Mouse (Mus musculus): ENCODE measurements around the gene Lrrc49. TPM values are rescaled to one million over a fixed set of nuclear protein-coding genes. Genes with fewer than 3 reads are reported as not detected.

Gene Lrrc49
- 0.32 to 0.42 TPM (median 0.42 TPM) in 3 of 4 replicates, not detected in the other for total RNA-seq (2023; ENCODE audit: inconsistent age)

DNA sequence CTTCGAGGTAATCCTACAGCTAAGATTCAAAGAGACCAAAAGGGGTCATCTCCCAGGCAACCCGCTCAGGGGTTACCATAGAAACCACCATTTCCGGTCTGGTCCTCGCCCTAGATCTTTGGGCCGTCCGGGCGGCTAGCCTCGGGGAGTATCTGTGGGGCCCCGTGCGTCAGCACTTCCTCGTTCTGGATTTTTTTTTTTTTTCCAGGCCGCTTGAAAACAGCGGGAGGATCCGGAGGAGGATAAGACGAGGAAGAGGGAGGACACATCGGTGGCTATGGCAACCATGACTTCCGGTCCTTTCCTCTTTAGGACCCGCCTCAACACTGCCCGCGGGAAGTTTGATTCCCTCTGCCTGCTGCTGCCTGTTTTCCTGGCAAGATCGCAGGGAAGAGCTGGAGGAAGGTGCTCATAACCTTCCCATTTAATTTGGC lies at the start of gene Lrrc49:
Gene Lrrc49, minus strand, starts transcription at position 268 of the 434 bp plus-strand sequence.

DNA sequence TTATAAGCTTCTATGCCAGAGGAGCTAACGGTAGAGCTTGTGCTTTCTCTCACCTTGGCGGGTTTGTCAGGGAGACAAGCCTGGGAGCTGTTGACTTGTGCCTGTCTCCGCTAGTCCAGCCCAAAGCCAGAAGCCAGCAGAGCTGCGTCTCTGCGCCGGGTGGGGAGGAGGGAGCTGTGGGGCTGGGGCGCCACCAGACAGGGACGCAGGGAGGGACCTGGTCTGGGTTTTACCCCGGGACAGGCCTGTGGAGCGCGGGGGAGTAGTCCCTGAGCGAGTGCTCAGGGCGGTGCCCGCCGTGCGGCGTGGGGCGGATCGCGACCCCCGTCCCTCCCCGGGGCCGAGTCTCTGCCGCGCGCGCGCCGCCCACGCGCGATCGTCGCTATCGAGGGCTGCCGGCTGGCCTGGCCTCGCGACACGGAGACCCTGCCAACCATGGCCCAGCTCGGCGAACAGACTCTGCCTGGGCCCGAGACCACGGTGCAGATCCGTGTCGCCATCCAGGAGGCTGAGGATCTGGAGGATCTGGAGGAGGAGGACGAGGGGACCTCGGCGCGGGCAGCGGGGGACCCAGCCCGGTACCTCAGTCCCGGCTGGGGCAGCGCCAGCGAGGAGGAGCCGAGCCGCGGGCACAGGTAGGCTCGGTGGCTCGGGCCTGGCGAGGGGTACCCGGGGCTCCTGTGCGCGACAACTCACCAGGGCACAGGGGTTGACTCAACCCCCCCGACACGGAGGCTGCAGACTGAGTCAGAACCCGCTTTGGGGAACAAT lies 25.0 kb upstream of the Lrrc49 start, which contains the start of gene Larp6:
Gene Larp6, plus strand, starts transcription at position 219 of the 771 bp plus-strand sequence.

DNA sequence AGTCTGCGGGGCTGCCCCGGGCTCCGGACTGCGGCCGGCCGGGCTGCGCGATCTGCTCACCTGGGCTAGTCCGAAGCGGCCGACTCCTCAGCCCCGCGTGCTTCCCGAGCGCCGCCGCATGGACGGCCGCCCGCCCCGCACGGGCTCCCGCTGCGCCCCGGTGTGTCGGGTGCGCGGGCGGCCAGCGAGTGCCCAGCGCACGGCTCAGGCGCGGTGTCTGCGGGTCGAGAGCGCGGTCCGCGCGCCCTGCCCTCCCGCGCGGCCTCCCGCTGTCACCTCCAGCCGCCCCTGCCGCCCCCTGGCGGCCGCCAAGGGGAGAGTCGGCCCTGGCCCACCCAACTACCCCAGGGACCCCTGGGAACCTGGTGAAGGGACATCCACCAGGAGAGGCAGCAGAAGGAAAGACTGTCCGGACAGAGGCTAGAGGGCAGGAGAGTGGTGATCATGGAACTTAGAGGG lies 166.1 kb downstream of the Lrrc49 start, which contains the start of gene Thsd4:
Gene Thsd4, minus strand, starts transcription at position 241 of the 459 bp plus-strand sequence.

Other genes with a start within 250 kb of the Lrrc49 start
- 0.06 to 0.10 TPM in 2 of 4 replicates, not detected in the others for gene Thsd4, start 166.1 kb downstream of the Lrrc49 start, total RNA-seq (2023; ENCODE audit: inconsistent age)
- not detected in 4 replicates for gene Larp6, start 24.8 kb upstream of the Lrrc49 start, total RNA-seq (2023; ENCODE audit: inconsistent age)
- 0.15 to 0.32 TPM (median 0.22 TPM) in 3 of 4 replicates, not detected in the other for gene Uaca, start 106.4 kb upstream of the Lrrc49 start, total RNA-seq (2023; ENCODE audit: inconsistent age)

Measured in B cell, adult (primary cell).